Mouse (Mus musculus) bone marrow macrophage, adult 2 months (primary cell): ENCODE measurements at regions not wholly inside any gene's neighbourhood (a gene's known extent, or its start where the extent isn't known, plus 50 kb on each side); places are given as distances from the start of the nearest gene placed in this dataset.

ENCODE experiments used
- CTCF ChIP-seq: IDR thresholded peaks from 2 replicates; pipeline ENCODE4 v1.5.1; 2012; ENCODE audit warnings: low read depth, mild to moderate bottlenecking, low read length, moderate library complexity
- POLR2A ChIP-seq: IDR thresholded peaks from 2 replicates; pipeline ENCODE4 v1.6.1; 2012; ENCODE audit warnings: mild to moderate bottlenecking, low read depth, low read length, borderline replicate concordance

GRCm38 (mm10) chr8:11140566-11140965 lies 132.3 kb upstream of the Irs2 start:
- TF ChIP-seq CTCF (no peak), POLR2A (no peak)
